Mouse (Mus musculus) liver, embryonic 16.5 days (tissue): ENCODE measurements around the gene Erich6b. TPM values are rescaled to one million over a fixed set of nuclear protein-coding genes. Genes with fewer than 3 reads are reported as not detected.

Experiments
- ATAC-seq: fragments of 200-750 bp; cut with Nextera tagmentation; 2 replicates; pipeline ENCODE4 v1.8.0; 2017; ENCODE audit warnings: low read depth, mild to moderate bottlenecking, moderate number of reproducible peaks, moderate library complexity
- H3K27ac ChIP-seq: fragments of 300-500 bp; sonication (generic); 2 replicates; pipeline ENCODE4 v1.5.1; 2014; ENCODE audit warnings: mild to moderate bottlenecking, low read length
- H3K27me3 ChIP-seq: fragments of 300-500 bp; sonication (generic); 2 replicates; pipeline ENCODE4 v1.6.1; 2014; ENCODE audit warnings: low read depth, low read length, mixed read lengths; ENCODE audit not compliant: control insufficient read depth, insufficient read depth
- H3K36me3 ChIP-seq: fragments of 300-500 bp; sonication (generic); 2 replicates; pipeline ENCODE4 v1.6.1; 2014; ENCODE audit warnings: mild to moderate bottlenecking; ENCODE audit not compliant: control insufficient read depth, insufficient read depth
- H3K4me1 ChIP-seq: fragments of 300-500 bp; sonication (generic); 2 replicates; pipeline ENCODE4 v1.6.1; 2014; ENCODE audit warnings: low read depth, low read length, mixed read lengths; ENCODE audit not compliant: control insufficient read depth
- H3K4me2 ChIP-seq: fragments of 300-500 bp; sonication (generic); 2 replicates; pipeline ENCODE4 v1.6.1; 2014; ENCODE audit warnings: low read depth, low read length, mixed read lengths
- H3K4me3 ChIP-seq: fragments of 300-500 bp; sonication (generic); 2 replicates; pipeline ENCODE4 v1.5.1; 2014; ENCODE audit warnings: low read depth, mild to moderate bottlenecking, low read length
- H3K9ac ChIP-seq: fragments of 300-500 bp; sonication (generic); 2 replicates; pipeline ENCODE4 v1.6.1; 2014; ENCODE audit warnings: low read depth, low read length
- H3K9me3 ChIP-seq: fragments of 300-500 bp; sonication (generic); replicated peaks from 2 replicates; pipeline ENCODE4 v1.6.1; 2016; ENCODE audit warnings: low read length; ENCODE audit not compliant: control insufficient read depth
- WGBS: fragments of 180-500 bp; shearing (Covaris S2); extraction: QIAGEN DNeasy Blood & Tissue Kit; methylation state at CpG from one replicate; pipeline ENCODE4 v1.1.7; 2014; ENCODE audit not compliant: insufficient replicate concordance; 5-methylcytosine and 5-hydroxymethylcytosine counted together
- polyA plus RNA-seq: library from polyadenylated mRNA; unstranded; fragments of >200 nt; fragmentation: Nextera tagmentation; extraction: Ambion mirVana; gene quantifications from 2 replicates; pipeline ENCODE4 v1.2.1, GENCODE M21; 2015

The Erich6b gene
- polyA plus RNA-seq, 1 experiment from 2014 or later = not detected

- no peak overlapping the region for H3K27ac ChIP-seq
- no peaks in the 10 kb centered on the region for H3K27me3 ChIP-seq
- ATAC-seq = no peak
- no peaks in the 10 kb centered on the region for H3K9me3 ChIP-seq
- H3K4me2 ChIP-seq = no peak overlapping the region
- no peak overlapping the region for H3K4me3 ChIP-seq
- H3K9ac ChIP-seq = no peak overlapping the region
- H3K4me1 ChIP-seq = no peaks in the 10 kb centered on the region
- WGBS = 77% methylated on average over 4 of the region's 4 CpGs
- peaks cover 37% of the 10 kb centered on the region for H3K36me3 ChIP-seq
These were observed 74.4 kb downstream of the Erich6b start for GRCm38 (mm10) chr14:75716410-75716809.

Other genes starting within 250 kb of the Erich6b start
- gene Siah3, start 186.3 kb upstream of the Erich6b start, polyA plus RNA-seq = 0.07 TPM in 2 replicates
- not detected in 2 replicates for gene Spert, start 49.1 kb upstream of the Erich6b start, polyA plus RNA-seq
- 6.4 and 7.0 TPM in 2 replicates for gene Cog3, start 112.3 kb downstream of the Erich6b start, polyA plus RNA-seq
- 1.3 and 1.6 TPM in 2 replicates for gene Slc25a30, start 144.8 kb downstream of the Erich6b start, polyA plus RNA-seq
- 462 and 509 TPM in 2 replicates for gene Tpt1, start 202.8 kb downstream of the Erich6b start, polyA plus RNA-seq